14 mouse cellular contexts compared by ENCODE assay signal in the genomic region with DNA sequence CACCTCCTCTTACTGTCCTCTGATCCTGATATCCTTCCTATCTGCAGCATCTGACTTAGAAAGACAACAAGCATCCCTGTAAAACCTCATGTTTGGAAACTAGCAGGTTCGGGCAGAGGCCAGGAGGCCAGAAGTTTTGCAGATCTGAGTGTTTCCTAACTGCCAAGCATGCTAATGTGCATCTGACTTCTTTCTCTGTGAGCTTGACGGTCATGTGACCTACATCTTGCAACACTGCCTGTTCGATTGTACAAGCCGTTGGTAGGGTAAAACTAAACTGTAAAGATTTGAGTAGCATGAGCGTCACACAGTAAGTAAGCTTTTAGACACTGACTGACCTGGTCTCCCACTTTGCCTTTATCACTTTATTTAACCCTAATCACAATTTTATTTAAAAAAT. TPM values are rescaled to one million over a fixed set of nuclear protein-coding genes. Genes with fewer than 3 reads are reported as not detected.
DNase-seq lines count a peak whose midpoint lies in the region; ATAC-seq and TF ChIP-seq lines count a peak whose summit lies in the region.
"Had no signal": no experiment of that assay in that cellular context is flagged by ENCODE, and none has a peak within 500 bp of the region (broad histone marks: within the 10 kb centered on the region; RNA-seq: fewer than 3 reads in every experiment).

No protein-coding gene starts in this region.

- TF ChIP-seq POLR2A in bone marrow macrophage, adult 2 months (IDR thresholded peaks at IDR 0.05; ENCODE audit: borderline replicate concordance, low read depth, low read length): no peak

- peak; percentile 43 for ATAC-seq in forebrain, embryonic 16.5 days
- no peak for ATAC-seq in forebrain, embryonic 11.5 days (replicated peaks; ENCODE audit: low FRiP score)

- H3K4me2 ChIP-seq in forebrain, embryonic 16.5 days (ENCODE audit: low read length): no peak overlapping the region
- no peak overlapping the region for H3K4me2 ChIP-seq in forebrain, embryonic 11.5 days (ENCODE audit: low read depth, low read length, severe bottlenecking)
- H3K4me2 ChIP-seq: limb, embryonic 13.5 days had no signal

- DNase-seq in forebrain, embryonic 11.5 days (ENCODE audit: low spot score): no peak
- peak; percentile 59 for DNase-seq in 416B (ENCODE audit: low read depth)
- peak; percentile 19 for DNase-seq in lung, postnatal 25 days (ENCODE audit: low spot score)
- no peak for DNase-seq in kidney, postnatal 14 days
- no peak for DNase-seq in kidney, adult 9 months
- DNase-seq: heart, adult 11 months; right cerebral cortex, postnatal 25 days had no signal

- no peak for TF ChIP-seq CTCF in bone marrow macrophage, adult 2 months (IDR thresholded peaks at IDR 0.05; ENCODE audit: low read depth, low read length)

- H3K4me1 ChIP-seq in forebrain, embryonic 16.5 days (replicated peaks; ENCODE audit: control insufficient read depth, insufficient read depth, low read length): no peaks in the 10 kb centered on the region; the same call in 1 of the 2 replicates
- no peaks in the 10 kb centered on the region for H3K4me1 ChIP-seq in forebrain, embryonic 11.5 days (replicated peaks; ENCODE audit: control insufficient read depth, insufficient read depth, low read length)
- peaks cover 6% of the 10 kb centered on the region for H3K4me1 ChIP-seq in bone marrow macrophage, adult 2 months (ENCODE audit: control insufficient read depth, insufficient read depth, low read length)
- H3K4me1 ChIP-seq: embryonic facial prominence, embryonic 10.5 days; limb, embryonic 13.5 days had no signal

- no peaks in the 10 kb centered on the region for H3K9me3 ChIP-seq in forebrain, embryonic 16.5 days (ENCODE audit: control insufficient read depth, low read length)
- H3K9me3 ChIP-seq in forebrain, embryonic 11.5 days (ENCODE audit: control insufficient read depth, low read length): no peaks in the 10 kb centered on the region
- H3K9me3 ChIP-seq: embryonic facial prominence, embryonic 10.5 days; limb, embryonic 13.5 days had no signal

- 70% methylated on average over 5 of the region's 5 CpGs for WGBS in forebrain, embryonic 16.5 days
- 88% methylated on average over 5 of the region's 5 CpGs for WGBS in forebrain, embryonic 11.5 days

- no peak overlapping the region for H3K4me3 ChIP-seq in forebrain, embryonic 16.5 days (replicated peaks; ENCODE audit: low read length)
- H3K4me3 ChIP-seq in forebrain, embryonic 11.5 days (ENCODE audit: low read depth, low read length): no peak overlapping the region
- H3K4me3 ChIP-seq in bone marrow macrophage, adult 2 months (ENCODE audit: insufficient read depth, low read length): no peak overlapping the region
- H3K4me3 ChIP-seq: embryonic facial prominence, embryonic 10.5 days; limb, embryonic 13.5 days had no signal

- no peak overlapping the region for H3K9ac ChIP-seq in forebrain, embryonic 16.5 days (replicated peaks; ENCODE audit: low read depth, low read length)
- H3K9ac ChIP-seq in forebrain, embryonic 11.5 days (ENCODE audit: low read length): no peak overlapping the region
- H3K9ac ChIP-seq: forebrain, postnatal 0 days; limb, embryonic 13.5 days had no signal

- no peaks in the 10 kb centered on the region for H3K36me3 ChIP-seq in forebrain, embryonic 16.5 days (ENCODE audit: control insufficient read depth, insufficient read depth)
- no peaks in the 10 kb centered on the region for H3K36me3 ChIP-seq in forebrain, embryonic 11.5 days (ENCODE audit: control insufficient read depth, insufficient read depth, low read length)
- H3K36me3 ChIP-seq: embryonic facial prominence, embryonic 10.5 days; limb, embryonic 13.5 days had no signal

- H3K27ac ChIP-seq in forebrain, embryonic 16.5 days (ENCODE audit: low read length): no peak overlapping the region
- H3K27ac ChIP-seq in forebrain, embryonic 11.5 days (ENCODE audit: low read depth, low read length): no peak overlapping the region
- peak overlapping the region; percentile 52 for H3K27ac ChIP-seq in bone marrow macrophage, adult 2 months (ENCODE audit: insufficient read depth, low read depth, low read length)
- H3K27ac ChIP-seq: embryonic facial prominence, embryonic 10.5 days; hindbrain, postnatal 0 days; limb, embryonic 13.5 days; stomach, postnatal 0 days had no signal

- H3K27me3 ChIP-seq in forebrain, embryonic 16.5 days (replicated peaks; ENCODE audit: control insufficient read depth, insufficient read depth, low read length): no peaks in the 10 kb centered on the region
- H3K27me3 ChIP-seq in forebrain, embryonic 11.5 days (ENCODE audit: control insufficient read depth, insufficient read depth, low read length): no peaks in the 10 kb centered on the region

RNA-seq across cellular contexts. Expression of gene Fam241a, which starts 52.2 kb away (rescaled TPM):
- polyA plus RNA-seq in forebrain, embryonic 16.5 days (2015; fragmentation: Nextera tagmentation; extraction: Ambion mirVana): 10.2 and 10.5 TPM in 2 replicates
- 4.6 and 5.5 TPM in 2 replicates for polyA plus RNA-seq in forebrain, embryonic 11.5 days (2014; fragmentation: Nextera tagmentation; extraction: Ambion mirVana)
- 23.7 and 25.2 TPM in 2 replicates for polyA plus RNA-seq in bone marrow macrophage, adult 2 months (2012; ENCODE audit: insufficient read depth, insufficient read length, missing spikeins)

Comparison
In these comparisons a context has a peak if more than half of its experiments do, and no peak if none do; other contexts are left out.
1. DNase-seq: peak in 416B (single experiment) and lung, postnatal 25 days (single experiment); none in forebrain, embryonic 11.5 days (single experiment), kidney, postnatal 14 days (single experiment) and kidney, adult 9 months (single experiment).